Mouse (Mus musculus): Measurements from ENCODE around the gene Lin7c. TPM values are rescaled to one million over a fixed set of nuclear protein-coding genes. Genes with fewer than 3 reads are reported as not detected.

The Lin7c gene
- polyA plus RNA-seq, 2 experiments from 2014 or later, result 53.8 to 62.3 TPM

GRCm38 (mm10) chr2:109942810-109943570 is 52.3 kb downstream of the Lin7c start:
- ATAC-seq, result no peak

DNA sequence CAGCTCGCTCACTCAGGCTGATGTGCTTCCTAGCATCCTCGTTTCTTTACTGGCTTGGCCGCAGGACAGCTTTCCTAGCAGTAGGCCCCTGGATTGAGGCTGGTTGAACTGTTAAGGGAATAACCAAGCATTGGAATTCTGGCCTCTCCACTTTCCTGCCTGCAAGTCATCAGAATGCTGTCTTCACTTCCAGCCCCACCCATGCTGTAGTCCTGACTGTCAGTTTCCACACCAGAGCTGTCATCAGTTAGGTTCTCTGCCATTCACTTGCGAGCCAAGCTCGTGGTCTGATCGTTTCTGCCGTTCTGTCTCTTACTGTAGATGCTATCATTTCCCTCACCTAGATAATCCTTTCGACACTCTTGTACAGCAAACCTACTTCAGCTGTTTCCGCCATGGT is 54.3 kb downstream of the Lin7c start:
- ATAC-seq, result no peak

GRCm38 (mm10) chr2:109945532-109945931 is 54.9 kb downstream of the Lin7c start:
- ATAC-seq, result no peak

GRCm38 (mm10) chr2:109946426-109946825 is 55.8 kb downstream of the Lin7c start:
- no peak for ATAC-seq

DNA sequence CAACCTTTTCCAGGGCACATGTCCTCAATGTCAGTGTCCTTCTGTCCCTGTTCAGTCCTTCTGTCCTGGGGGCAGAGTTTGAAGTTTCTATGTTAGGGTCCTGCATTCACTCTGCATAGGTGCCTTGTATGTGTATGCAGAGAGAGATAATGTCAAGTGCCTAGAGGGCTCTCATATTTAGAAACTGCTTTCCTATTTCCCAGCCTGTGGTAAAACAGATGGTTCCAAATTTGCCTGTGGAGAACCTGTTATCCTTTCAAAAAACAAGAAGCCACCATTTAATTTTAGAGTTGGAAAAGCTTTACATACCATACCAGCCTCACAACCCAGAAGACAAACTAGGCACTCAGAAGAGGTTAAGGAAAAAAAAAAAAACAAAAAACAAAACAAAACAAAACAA is 58.9 kb downstream of the Lin7c start:
- ATAC-seq, result no peak

- ATAC-seq, result no peak
These were observed 59.7 kb downstream of the Lin7c start for GRCm38 (mm10) chr2:109950311-109950710.

Other genes starting within 250 kb of the Lin7c start
- gene Bdnf, start 216.2 kb upstream of the Lin7c start, polyA plus RNA-seq (2017; shearing (Covaris generic)), result under 1 TPM in 1 of 2 experiments, not detected in 1; 0.12 TPM
- under 1 TPM in 1 of 2 experiments, not detected in 1; 0.42 TPM for gene Lgr4, start 26.8 kb downstream of the Lin7c start, polyA plus RNA-seq (2017; shearing (Covaris generic))
- 1 to 10 TPM; 8.5 to 9.7 TPM for gene Ccdc34, start 127.0 kb downstream of the Lin7c start, polyA plus RNA-seq (2017; shearing (Covaris generic))

Data from activated CD4-positive, CD25-positive, alpha-beta regulatory T cell, adult 4 months (primary cell).